Mouse (Mus musculus) liver, embryonic 11.5 days (tissue): ENCODE data around the gene Dnajc28. TPM values are rescaled to one million over a fixed set of nuclear protein-coding genes. Genes with fewer than 3 reads are reported as not detected.

Experiments
- ATAC-seq: fragments of 200-750 bp; cut with Nextera tagmentation; replicated peaks from 2 replicates; pipeline ENCODE4 v1.8.0; 2017; ENCODE audit warnings: moderate number of reproducible peaks, mild to moderate bottlenecking, moderate TSS enrichment, moderate library complexity; ENCODE audit not compliant: low FRiP score
- DNase-seq: peaks from one replicate; pipeline ENCODE4 v3.0.0-alpha.2; 2017; ENCODE audit warnings: low spot score
- H3K27ac ChIP-seq: fragments of 300-500 bp; sonication (generic); 2 replicates; pipeline ENCODE4 v1.5.1; 2014; ENCODE audit warnings: mild to moderate bottlenecking, low read depth, low read length, control low read depth
- H3K27me3 ChIP-seq: fragments of 300-500 bp; sonication (generic); replicated peaks from 2 replicates; pipeline ENCODE4 v1.6.1; 2014; ENCODE audit warnings: low read length, mixed read lengths; ENCODE audit not compliant: control insufficient read depth, insufficient read depth
- H3K36me3 ChIP-seq: fragments of 300-500 bp; sonication (generic); 2 replicates; pipeline ENCODE4 v1.6.1; 2014; ENCODE audit warnings: mild to moderate bottlenecking, low read length, moderate library complexity, mixed read lengths; ENCODE audit not compliant: control insufficient read depth, insufficient read depth
- H3K4me1 ChIP-seq: fragments of 300-500 bp; sonication (generic); replicated peaks from 2 replicates; pipeline ENCODE4 v1.6.1; 2014; ENCODE audit warnings: low read length, mixed read lengths; ENCODE audit not compliant: control insufficient read depth, insufficient read depth
- H3K4me2 ChIP-seq: fragments of 300-500 bp; sonication (generic); 2 replicates; pipeline ENCODE4 v1.6.1; 2014; ENCODE audit warnings: mild to moderate bottlenecking, control low read depth, moderate library complexity
- H3K4me3 ChIP-seq: fragments of 300-500 bp; sonication (generic); 2 replicates; pipeline ENCODE4 v1.5.1; 2014; ENCODE audit warnings: low read depth, low read length, control low read depth
- H3K9ac ChIP-seq: fragments of 300-500 bp; sonication (generic); 2 replicates; pipeline ENCODE4 v1.6.1; 2014; ENCODE audit warnings: low read depth, low read length, control low read depth
- H3K9me3 ChIP-seq: fragments of 300-500 bp; sonication (generic); 2 replicates; pipeline ENCODE4 v1.6.1; 2016; ENCODE audit warnings: low read length, inconsistent platforms, mixed read lengths; ENCODE audit not compliant: control insufficient read depth
- whole genome bisulfite sequencing: fragments of 180-500 bp; shearing (Covaris S2); extraction: QIAGEN DNeasy Blood & Tissue Kit; methylation state at CpG from one replicate; pipeline ENCODE4 v1.1.7; 2014; 5-methylcytosine and 5-hydroxymethylcytosine counted together
- polyA plus RNA-seq: library from polyadenylated mRNA; unstranded; fragments of >200 nt; fragmentation: Nextera tagmentation; extraction: Ambion mirVana; gene quantifications from 2 replicates; pipeline ENCODE4 v1.2.1, GENCODE M21; 2014

Dnajc28 gene
- polyA plus RNA-seq, 1 experiment from 2014 or later = 2.2 TPM

DNA sequence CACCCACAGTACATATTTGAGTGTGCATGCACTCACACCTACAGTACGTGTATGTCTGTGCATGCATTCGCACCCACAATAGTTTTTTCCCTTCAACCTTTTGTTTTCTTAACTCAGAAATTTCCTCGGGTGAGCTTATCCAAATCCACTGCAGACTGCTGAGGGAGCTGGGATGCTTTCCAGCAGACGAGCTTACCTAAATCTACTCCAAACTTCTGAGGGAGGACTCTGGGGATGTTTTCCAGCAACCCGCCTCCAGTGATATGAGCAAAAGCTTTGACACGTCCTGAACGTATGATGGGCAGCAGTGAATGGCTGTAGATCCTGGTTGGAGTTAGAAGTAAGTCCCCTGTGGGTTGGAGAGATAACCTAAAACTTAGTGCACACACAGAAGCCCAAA lies 9.0 kb upstream of the Dnajc28 start:
- Histone ChIP-seq H3K4me3 (no peak overlapping the region), H3K9me3 (no peaks in the 10 kb centered on the region), H3K36me3 (peaks cover 63% of the 10 kb centered on the region), H3K4me1 (no peaks in the 10 kb centered on the region), H3K9ac (no peak overlapping the region), H3K4me2 (no peak overlapping the region), H3K27me3 (no peaks in the 10 kb centered on the region), H3K27ac (no peak overlapping the region)
- ATAC-seq = no peak
- DNase-seq = no peak
- WGBS = 84% methylated on average over 7 of the region's 7 CpGs

GRCm38 (mm10) chr16:91623074-91623473 lies 4.2 kb upstream of the Dnajc28 start:
- Histone ChIP-seq H3K9me3 (no peaks in the 10 kb centered on the region), H3K4me1 (no peaks in the 10 kb centered on the region), H3K27ac (no peak overlapping the region; the same call in 1 of the 2 replicates), H3K4me3 (no peak overlapping the region), H3K27me3 (no peaks in the 10 kb centered on the region), H3K9ac (no peak overlapping the region), H3K4me2 (no peak overlapping the region), H3K36me3 (peaks cover 55% of the 10 kb centered on the region)
- WGBS = 93% methylated on average over 9 of the region's 9 CpGs
- DNase-seq = no peak
- no peak for ATAC-seq

DNA sequence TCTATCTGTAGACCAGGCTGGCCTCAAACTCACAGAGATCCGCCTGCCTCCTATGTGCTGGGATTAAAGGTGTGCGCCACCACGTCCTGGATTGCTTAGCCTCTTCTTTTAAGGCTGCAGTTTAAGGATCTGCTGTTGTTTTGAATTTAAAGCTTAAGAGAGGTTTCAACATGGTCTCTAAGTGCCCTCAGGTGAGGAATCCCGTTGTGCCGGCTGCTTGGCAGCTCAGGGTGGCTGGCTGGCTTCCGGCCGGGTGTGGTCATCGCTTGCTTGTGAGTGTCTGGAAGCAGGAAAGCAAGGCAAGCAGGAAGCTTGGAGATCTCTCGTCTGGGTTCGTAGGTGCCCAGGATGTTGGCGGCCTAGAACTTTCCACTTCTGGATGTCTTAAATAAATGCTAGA lies 2.2 kb upstream of the Dnajc28 start:
- Histone ChIP-seq H3K4me3 (no peak overlapping the region), H3K27me3 (no peaks in the 10 kb centered on the region), H3K4me1 (no peaks in the 10 kb centered on the region), H3K9me3 (no peaks in the 10 kb centered on the region), H3K36me3 (peaks cover 42% of the 10 kb centered on the region), H3K9ac (no peak overlapping the region), H3K27ac (no peak overlapping the region), H3K4me2 (no peak overlapping the region)
- ATAC-seq (no peak), DNase-seq (no peak)
- 93% methylated on average over 11 of the region's 11 CpGs for WGBS

GRCm38 (mm10) chr16:91620185-91620584 lies 1.4 kb upstream of the Dnajc28 start:
- Histone ChIP-seq H3K36me3 (peaks cover 41% of the 10 kb centered on the region), H3K4me3 (no peak overlapping the region), H3K9ac (no peak overlapping the region), H3K4me1 (no peaks in the 10 kb centered on the region), H3K27ac (no peak overlapping the region), H3K27me3 (no peaks in the 10 kb centered on the region), H3K9me3 (no peaks in the 10 kb centered on the region), H3K4me2 (no peak overlapping the region)
- WGBS = 93% methylated on average over 5 of the region's 5 CpGs
- DNase-seq (no peak), ATAC-seq (no peak)

- Histone ChIP-seq H3K9me3 (no peaks in the 10 kb centered on the region), H3K36me3 (no peaks in the 10 kb centered on the region), H3K27ac (no peak overlapping the region), H3K4me2 (no peak overlapping the region), H3K4me3 (no peak overlapping the region), H3K27me3 (no peaks in the 10 kb centered on the region), H3K4me1 (no peaks in the 10 kb centered on the region), H3K9ac (no peak overlapping the region)
- no peak for ATAC-seq
- no peak for DNase-seq
- 82% methylated on average over 6 of the region's 6 CpGs for WGBS
These were observed 4.3 kb downstream of the Dnajc28 start for GRCm38 (mm10) chr16:91614552-91614951.

GRCm38 (mm10) chr16:91612525-91612924 lies 6.3 kb downstream of the Dnajc28 start:
- 82% methylated on average over 5 of the region's 5 CpGs for WGBS
- DNase-seq = no peak

GRCm38 (mm10) chr16:91611248-91611647 lies 7.6 kb downstream of the Dnajc28 start:
- no peak overlapping the region for H3K4me3 ChIP-seq
- H3K27ac ChIP-seq = no peak overlapping the region
- H3K27me3 ChIP-seq = no peaks in the 10 kb centered on the region
- no peak for ATAC-seq
- no peak overlapping the region for H3K4me2 ChIP-seq
- no peak for DNase-seq
- H3K36me3 ChIP-seq = no peaks in the 10 kb centered on the region
- no peaks in the 10 kb centered on the region for H3K4me1 ChIP-seq
- 60% methylated on average over 11 of the region's 11 CpGs for WGBS
- no peaks in the 10 kb centered on the region for H3K9me3 ChIP-seq
- H3K9ac ChIP-seq = no peak overlapping the region

More at GRCm38 (mm10) chr16:91612525-91612924, 6.3 kb downstream of the Dnajc28 start:
- ATAC-seq = no peak
- Histone ChIP-seq H3K9me3 (no peaks in the 10 kb centered on the region), H3K27me3 (no peaks in the 10 kb centered on the region), H3K4me2 (no peak overlapping the region), H3K27ac (no peak overlapping the region), H3K36me3 (no peaks in the 10 kb centered on the region), H3K9ac (no peak overlapping the region), H3K4me1 (no peaks in the 10 kb centered on the region), H3K4me3 (no peak overlapping the region)

GRCm38 (mm10) chr16:91609501-91610245 lies 9.2 kb downstream of the Dnajc28 start:
- WGBS = 73% methylated on average over 9 of the region's 9 CpGs
- DNase-seq = no peak
- H3K4me3 ChIP-seq = no peak overlapping the region

GRCm38 (mm10) chr16:91606958-91607357 lies 11.9 kb downstream of the Dnajc28 start:
- Histone ChIP-seq H3K4me1 (no peaks in the 10 kb centered on the region), H3K4me3 (no peak overlapping the region), H3K27me3 (no peaks in the 10 kb centered on the region), H3K9me3 (no peaks in the 10 kb centered on the region), H3K9ac (no peak overlapping the region), H3K27ac (no peak overlapping the region), H3K36me3 (no peaks in the 10 kb centered on the region), H3K4me2 (no peak overlapping the region)
- ATAC-seq (no peak), DNase-seq (no peak)
- WGBS = 77% methylated on average over 8 of the region's 8 CpGs

More at GRCm38 (mm10) chr16:91609501-91610245, 9.2 kb downstream of the Dnajc28 start:
- no peaks in the 10 kb centered on the region for H3K9me3 ChIP-seq
- H3K4me1 ChIP-seq = no peaks in the 10 kb centered on the region
- no peak overlapping the region for H3K4me2 ChIP-seq
- no peak overlapping the region for H3K9ac ChIP-seq
- no peaks in the 10 kb centered on the region for H3K27me3 ChIP-seq
- no peak for ATAC-seq
- H3K36me3 ChIP-seq = no peaks in the 10 kb centered on the region
- no peak overlapping the region for H3K27ac ChIP-seq
